Mouse (Mus musculus): ENCODE measurements at regions not wholly inside any gene's neighbourhood (a gene's known extent, or its start where the extent isn't known, plus 50 kb on each side); places are given as distances from the start of the nearest gene placed in this dataset.

DNA sequence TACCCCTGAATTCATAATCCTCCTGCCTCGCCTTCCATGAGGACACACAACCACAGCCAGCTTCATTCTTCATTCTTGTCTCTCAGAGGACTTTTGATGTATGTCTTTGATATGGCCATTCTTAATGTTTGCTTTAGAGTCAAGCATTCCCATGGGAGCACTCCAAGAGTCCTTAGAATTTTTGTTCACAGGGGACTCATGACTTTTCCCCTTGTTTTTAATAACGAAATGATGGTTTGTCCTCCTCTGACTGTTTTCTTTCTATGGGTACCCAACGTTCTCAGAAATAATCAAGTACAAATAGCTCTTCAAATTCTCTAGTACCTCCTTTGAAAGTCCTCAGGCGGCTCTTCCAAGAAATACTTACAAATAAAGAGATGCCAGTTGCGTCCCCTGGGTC, 184.4 kb downstream of the Cbln4 start:
- Histone ChIP-seq H3K27me3 (no peaks in the 10 kb centered on the region), H3K4me1 (replicated peaks) (peaks cover 5% of the 10 kb centered on the region; the same call in 1 of the 2 replicates), H3K4me3 (replicated peaks) (no peak overlapping the region), H3K36me3 (no peaks in the 10 kb centered on the region), H3K4me2 (replicated peaks) (no peak overlapping the region), H3K9ac (replicated peaks) (no peak overlapping the region), H3K27ac (no peak overlapping the region), H3K9me3 (no peaks in the 10 kb centered on the region)
- no peak for ATAC-seq
- 57% methylated on average over 5 of the region's 5 CpGs for WGBS

DNA sequence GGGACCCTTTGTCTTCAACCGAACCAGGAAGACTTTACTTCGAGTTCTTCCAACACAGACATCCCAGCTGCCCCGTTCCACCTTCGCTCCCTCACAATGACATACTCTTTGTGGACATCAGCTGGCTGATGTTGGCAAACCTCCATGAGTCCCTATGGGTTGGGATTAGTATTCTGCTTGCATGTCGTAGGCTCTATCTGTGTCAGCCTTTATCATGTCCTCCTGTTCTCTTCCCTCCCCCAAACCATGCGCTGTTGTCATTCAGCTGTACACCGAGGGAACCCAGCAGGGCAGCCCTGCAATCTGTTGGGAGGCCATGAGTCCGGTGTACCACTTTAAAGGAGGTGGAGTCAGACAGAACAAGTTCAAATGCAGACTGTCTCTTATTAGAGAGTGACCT, 186.8 kb downstream of the Cbln4 start:
- Histone ChIP-seq H3K9me3 (no peaks in the 10 kb centered on the region), H3K36me3 (no peaks in the 10 kb centered on the region), H3K4me2 (replicated peaks) (no peak overlapping the region), H3K4me1 (replicated peaks) (peaks cover 5% of the 10 kb centered on the region; the same call in 1 of the 2 replicates), H3K27ac (no peak overlapping the region), H3K9ac (replicated peaks) (no peak overlapping the region), H3K4me3 (replicated peaks) (no peak overlapping the region), H3K27me3 (no peaks in the 10 kb centered on the region)
- WGBS: 62% methylated on average over 8 of the region's 8 CpGs
- peak; percentile 80 for ATAC-seq

DNA sequence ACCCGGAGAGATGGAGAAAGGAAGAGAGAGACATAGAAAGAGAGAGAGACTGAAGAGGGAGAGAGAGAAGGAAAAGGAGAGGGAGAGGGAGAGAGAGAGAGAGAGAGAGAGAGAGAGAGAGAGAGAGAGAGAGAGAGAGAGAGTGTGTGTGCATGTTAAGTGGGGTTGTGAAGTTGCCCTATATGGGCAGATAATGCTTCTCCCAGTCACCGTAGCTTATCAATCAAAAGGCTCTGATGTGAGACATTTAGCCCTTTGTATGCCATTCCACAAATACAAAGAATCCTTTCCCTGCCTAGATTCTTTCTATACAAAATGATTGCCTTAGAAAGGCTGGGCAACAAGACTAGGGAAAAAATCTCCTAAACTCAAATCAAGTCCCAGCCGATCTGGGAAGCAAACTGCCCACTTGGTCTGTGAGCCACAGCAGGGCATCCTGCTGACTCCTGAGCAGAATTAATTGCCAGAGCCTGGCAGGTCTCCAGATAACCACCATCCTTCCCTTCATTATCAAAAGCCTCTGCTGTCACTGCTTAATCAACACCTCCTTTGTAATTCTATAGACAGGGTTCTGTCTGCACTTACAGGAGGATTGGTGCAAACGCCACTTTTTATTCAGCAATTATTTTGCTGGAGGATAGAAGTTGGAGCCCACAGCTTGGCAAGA, 196.3 kb downstream of the Cbln4 start:
- ATAC-seq: peak; percentile 83
- whole genome bisulfite sequencing: 30% methylated on average over 4 of the region's 4 CpGs
- H3K27ac ChIP-seq: peak overlapping the region; percentile 11

DNA sequence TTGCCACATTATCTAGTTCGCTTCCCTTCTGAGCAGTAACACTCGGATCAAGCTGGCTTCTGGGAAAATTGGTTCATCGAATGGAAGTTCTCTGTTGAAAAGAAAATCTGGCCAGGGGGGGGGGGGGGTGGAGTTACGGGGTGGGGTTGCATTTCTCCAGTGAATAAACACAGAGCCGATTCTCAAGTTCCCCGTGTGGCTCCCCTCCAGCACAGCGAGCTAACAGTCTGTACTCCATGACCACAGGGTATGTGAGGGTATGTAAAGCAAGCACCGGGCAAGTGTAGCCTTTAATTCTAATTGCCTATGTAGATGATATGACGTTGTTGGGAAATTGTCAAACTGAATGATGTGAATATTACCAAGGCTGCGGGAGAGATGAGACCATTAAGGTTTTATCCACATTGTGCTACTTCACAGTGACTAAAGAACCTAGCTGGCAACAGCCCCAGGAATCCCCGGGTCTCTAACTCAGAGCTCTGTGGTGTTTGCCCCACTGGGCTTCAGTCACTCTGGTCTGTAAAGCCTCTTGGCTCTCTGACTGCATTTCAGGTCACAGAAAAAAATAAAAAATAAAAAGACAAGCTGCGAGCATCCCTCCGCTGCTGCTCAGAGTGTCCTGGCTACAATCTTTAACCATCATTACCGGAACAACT, 203.1 kb downstream of the Cbln4 start:
- ATAC-seq: no peak
- Histone ChIP-seq H3K27me3 (no peaks in the 10 kb centered on the region), H3K4me2 (replicated peaks) (no peak overlapping the region)

More for the DNA sequence above, 196.3 kb downstream of the Cbln4 start:
- H3K36me3 ChIP-seq: no peaks in the 10 kb centered on the region
- H3K4me2 ChIP-seq (replicated peaks): no peak overlapping the region
- no peaks in the 10 kb centered on the region for H3K9me3 ChIP-seq
- no peaks in the 10 kb centered on the region for H3K27me3 ChIP-seq
- no peak overlapping the region for H3K9ac ChIP-seq (replicated peaks)
- H3K4me1 ChIP-seq (replicated peaks): peaks cover 12% of the 10 kb centered on the region
- no peak overlapping the region for H3K4me3 ChIP-seq (replicated peaks)

GRCm38 (mm10) chr2:171822156-171822555, 221.1 kb downstream of the Cbln4 start:
- Histone ChIP-seq H3K4me1 (replicated peaks) (no peaks in the 10 kb centered on the region), H3K9me3 (no peaks in the 10 kb centered on the region), H3K27ac (no peak overlapping the region), H3K9ac (replicated peaks) (no peak overlapping the region), H3K4me2 (replicated peaks) (no peak overlapping the region), H3K36me3 (no peaks in the 10 kb centered on the region), H3K4me3 (replicated peaks) (no peak overlapping the region), H3K27me3 (no peaks in the 10 kb centered on the region)
- 94% methylated on average over 6 of the region's 6 CpGs for WGBS
- no peak for ATAC-seq

More for the DNA sequence above, 203.1 kb downstream of the Cbln4 start:
- H3K27ac ChIP-seq: no peak overlapping the region
- no peaks in the 10 kb centered on the region for H3K36me3 ChIP-seq
- H3K9me3 ChIP-seq: no peaks in the 10 kb centered on the region
- H3K4me3 ChIP-seq (replicated peaks): no peak overlapping the region
- WGBS: 66% methylated on average over 14 of the region's 14 CpGs
- no peaks in the 10 kb centered on the region for H3K4me1 ChIP-seq (replicated peaks)
- H3K9ac ChIP-seq (replicated peaks): no peak overlapping the region

- no peak overlapping the region for H3K27ac ChIP-seq
- H3K4me3 ChIP-seq (replicated peaks): no peak overlapping the region
- no peak for ATAC-seq
- no peaks in the 10 kb centered on the region for H3K36me3 ChIP-seq
- no peak overlapping the region for H3K9ac ChIP-seq (replicated peaks)
- H3K9me3 ChIP-seq: no peaks in the 10 kb centered on the region
- no peaks in the 10 kb centered on the region for H3K4me1 ChIP-seq (replicated peaks)
- no peak overlapping the region for H3K4me2 ChIP-seq (replicated peaks)
- H3K27me3 ChIP-seq: no peaks in the 10 kb centered on the region
- 78% methylated on average over 8 of the region's 8 CpGs for WGBS
These were observed 224.8 kb downstream of the Cbln4 start for GRCm38 (mm10) chr2:171818504-171818903.

GRCm38 (mm10) chr2:171816685-171817419, 226.4 kb downstream of the Cbln4 start:
- Histone ChIP-seq H3K27me3 (no peaks in the 10 kb centered on the region), H3K9me3 (no peaks in the 10 kb centered on the region), H3K4me1 (replicated peaks) (no peaks in the 10 kb centered on the region), H3K4me3 (replicated peaks) (no peak overlapping the region), H3K27ac (no peak overlapping the region), H3K9ac (replicated peaks) (no peak overlapping the region), H3K36me3 (no peaks in the 10 kb centered on the region), H3K4me2 (replicated peaks) (no peak overlapping the region)
- WGBS: 71% methylated on average over 6 of the region's 10 CpGs
- peak; percentile 40; the same call in 1 of the 2 replicates for ATAC-seq

GRCm38 (mm10) chr2:171812701-171813100, 230.6 kb downstream of the Cbln4 start:
- Histone ChIP-seq H3K4me2 (replicated peaks) (no peak overlapping the region), H3K4me1 (replicated peaks) (0 out of 2 replicates have a peak, but pooled peaks cover 3% of the 10 kb centered on the region), H3K4me3 (replicated peaks) (no peak overlapping the region), H3K9ac (replicated peaks) (no peak overlapping the region), H3K9me3 (no peaks in the 10 kb centered on the region), H3K36me3 (no peaks in the 10 kb centered on the region), H3K27ac (no peak overlapping the region), H3K27me3 (no peaks in the 10 kb centered on the region)
- WGBS: 76% methylated on average over 3 of the region's 3 CpGs
- ATAC-seq: no peak

- ATAC-seq: no peak
- Histone ChIP-seq H3K27me3 (no peaks in the 10 kb centered on the region), H3K9ac (replicated peaks) (no peak overlapping the region), H3K9me3 (no peaks in the 10 kb centered on the region), H3K27ac (no peak overlapping the region), H3K4me2 (replicated peaks) (no peak overlapping the region), H3K36me3 (no peaks in the 10 kb centered on the region), H3K4me3 (replicated peaks) (no peak overlapping the region), H3K4me1 (replicated peaks) (no peaks in the 10 kb centered on the region)
- WGBS: 63% methylated on average over 5 of the region's 5 CpGs
These were observed 237.9 kb downstream of the Cbln4 start for GRCm38 (mm10) chr2:171805376-171805775.

- H3K9me3 ChIP-seq: no peaks in the 10 kb centered on the region
- no peaks in the 10 kb centered on the region for H3K27me3 ChIP-seq
- H3K9ac ChIP-seq (replicated peaks): no peak overlapping the region
- no peak overlapping the region for H3K27ac ChIP-seq
- H3K4me1 ChIP-seq (replicated peaks): 0 out of 2 replicates have a peak, but pooled peaks cover 7% of the 10 kb centered on the region
- H3K4me3 ChIP-seq (replicated peaks): no peak overlapping the region
- ATAC-seq: no peak
- no peaks in the 10 kb centered on the region for H3K36me3 ChIP-seq
- WGBS: 91% methylated on average over 10 of the region's 10 CpGs
- H3K4me2 ChIP-seq (replicated peaks): no peak overlapping the region
These were observed 242.6 kb downstream of the Cbln4 start for GRCm38 (mm10) chr2:171800511-171801268.

DNA sequence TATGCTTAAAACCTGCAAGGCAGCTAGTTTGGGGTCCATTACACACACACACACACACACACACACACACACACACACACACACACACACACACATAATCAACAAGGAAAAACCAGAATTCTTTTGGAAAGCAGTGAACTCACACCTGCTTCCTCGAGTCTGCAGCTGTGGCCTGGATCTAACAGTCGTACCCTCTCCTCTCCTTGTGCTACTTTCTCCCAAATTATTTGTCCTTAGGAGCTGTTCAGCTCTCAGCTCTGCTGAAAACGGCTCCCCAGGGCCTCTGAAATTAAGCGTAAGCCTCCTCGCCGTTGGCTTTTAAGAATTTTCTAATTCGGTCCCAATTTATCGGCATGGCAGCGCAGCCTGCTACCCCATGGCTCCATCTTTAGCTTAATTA, 243.9 kb downstream of the Cbln4 start:
- ATAC-seq: no peak
- Histone ChIP-seq H3K27me3 (no peaks in the 10 kb centered on the region), H3K9me3 (no peaks in the 10 kb centered on the region), H3K4me3 (replicated peaks) (no peak overlapping the region), H3K36me3 (no peaks in the 10 kb centered on the region), H3K27ac (no peak overlapping the region), H3K4me2 (replicated peaks) (no peak overlapping the region), H3K9ac (replicated peaks) (no peak overlapping the region; the same call in 1 of the 2 replicates), H3K4me1 (replicated peaks) (0 out of 2 replicates have a peak, but pooled peaks cover 7% of the 10 kb centered on the region)
- 46% methylated on average over 9 of the region's 9 CpGs for WGBS
